Mouse (Mus musculus): ENCODE results near the gene Gm5416. TPM values are rescaled to one million over a fixed set of nuclear protein-coding genes. Genes with fewer than 3 reads are reported as not detected.
"Not testable (repeated sequence)": the region's sequence is repeated elsewhere in the genome, so short reads cannot be mapped to it uniquely, and the experiment has no call there.

Gm5416 gene
- polyA plus RNA-seq (2015; fragmentation: Nextera tagmentation; extraction: Ambion mirVana): not detected in 2 replicates

DNA sequence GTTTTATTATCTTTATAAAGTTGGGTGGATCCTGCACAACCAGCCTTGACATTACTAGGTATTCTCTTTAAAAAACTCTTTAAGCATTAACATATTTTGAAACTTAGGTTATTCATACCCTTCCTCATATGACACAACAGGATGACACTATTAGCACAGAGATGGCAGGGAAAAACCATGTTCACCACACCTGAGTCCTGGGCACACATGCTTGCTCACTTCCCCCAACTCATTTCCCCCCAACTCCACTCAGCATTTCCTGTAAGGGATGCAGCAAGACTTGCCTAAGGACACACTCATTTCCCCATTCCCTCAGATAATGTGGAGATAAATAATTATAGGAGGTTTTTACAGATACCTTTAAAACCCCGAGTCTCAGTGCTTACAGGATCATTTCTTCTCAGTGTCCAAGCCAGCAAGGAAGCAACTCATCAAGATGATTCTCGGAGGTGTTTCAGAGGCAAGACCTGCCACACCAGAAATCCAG is at the start of gene Gm5416:
TSS of gene Gm5416 (plus strand) at position 437 of the 487 bp plus-strand sequence.
- H3K9me3 ChIP-seq (replicated peaks): no peaks in the 10 kb centered on the region
- no peaks in the 10 kb centered on the region for H3K4me1 ChIP-seq
- no peak within 1 kb of the TSS for H3K4me3 ChIP-seq (replicated peaks)
- H3K9ac ChIP-seq (replicated peaks): no peak within 1 kb of the TSS
- H3K4me2 ChIP-seq: no peak within 1 kb of the TSS
- no peaks in the 10 kb centered on the region for H3K36me3 ChIP-seq
- no peaks in the 10 kb centered on the region for H3K27me3 ChIP-seq (replicated peaks)
- 82% methylated on average over 2 of the region's 2 CpGs for WGBS
- no peak for ATAC-seq (ENCODE audit: low FRiP score)
- H3K27ac ChIP-seq (replicated peaks): no peak within 1 kb of the TSS

DNA sequence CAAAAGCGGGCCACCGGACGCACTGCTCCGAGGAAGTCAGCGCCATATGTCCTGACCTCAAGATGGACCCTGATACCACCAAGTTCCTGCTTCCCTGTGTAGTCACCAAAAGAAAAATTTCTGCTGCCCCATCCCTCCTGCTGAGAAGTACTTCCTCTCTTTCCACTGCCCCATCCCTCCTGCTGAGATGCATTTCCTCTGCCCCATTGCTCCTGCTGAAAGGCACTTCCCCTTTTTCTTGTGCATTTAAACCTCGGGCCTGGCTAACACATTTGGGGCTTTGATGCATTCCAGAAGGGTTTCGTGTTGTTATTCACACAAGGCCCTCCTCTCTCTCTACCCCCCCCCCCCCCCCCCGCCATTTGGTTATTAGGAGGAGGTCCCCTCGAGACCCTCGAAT is 42.4 kb upstream of the Gm5416 start:
- H3K27ac ChIP-seq (replicated peaks); H3K27me3 ChIP-seq (replicated peaks); H3K36me3 ChIP-seq; H3K4me2 ChIP-seq; H3K9me3 ChIP-seq (replicated peaks); ATAC-seq (ENCODE audit: low FRiP score); H3K4me1 ChIP-seq; H3K9ac ChIP-seq (replicated peaks); H3K4me3 ChIP-seq (replicated peaks): not testable (repeated sequence)
- WGBS: 84% methylated on average over 9 of the region's 10 CpGs

DNA sequence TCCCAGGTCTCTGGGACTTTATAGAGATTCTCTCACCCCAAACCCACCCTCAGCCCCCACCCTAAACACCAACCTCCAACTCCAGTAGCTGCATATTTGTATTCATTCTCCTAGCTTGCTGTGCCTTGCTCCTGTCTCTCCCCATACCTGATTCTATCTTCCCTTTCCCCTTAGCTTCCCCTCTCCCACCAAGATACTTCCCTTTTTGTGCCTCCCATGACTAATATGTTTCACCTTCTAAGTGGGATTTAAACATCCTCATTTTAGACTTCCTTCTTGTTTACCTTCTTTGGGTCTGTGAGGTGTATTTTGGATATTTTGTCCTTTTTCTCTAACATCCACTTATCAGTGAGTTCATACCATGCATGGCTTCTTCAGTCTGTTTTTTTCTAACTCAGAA is 34.1 kb upstream of the Gm5416 start:
- no peak for ATAC-seq (ENCODE audit: low FRiP score)

DNA sequence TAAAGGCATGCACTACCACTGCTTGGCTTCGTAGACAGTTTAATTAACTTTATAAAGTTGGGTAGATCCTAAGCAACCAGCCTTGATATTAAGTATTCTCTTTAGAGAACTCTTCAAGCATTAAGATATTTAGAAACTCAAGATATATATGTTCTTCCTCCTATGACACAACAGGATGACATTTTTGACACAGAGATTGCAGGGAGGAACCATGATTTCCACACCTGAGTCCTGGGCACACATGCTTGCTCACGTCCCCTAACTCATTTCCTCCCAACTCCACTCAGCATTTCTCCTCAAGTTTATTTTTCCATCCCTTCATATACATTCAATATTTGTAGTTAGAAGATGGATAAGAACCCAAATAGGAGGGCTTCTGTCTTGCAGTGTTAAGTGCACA is 30.3 kb upstream of the Gm5416 start:
- Histone ChIP-seq H3K4me3 (replicated peaks) (no peak overlapping the region), H3K27ac (replicated peaks) (no peak overlapping the region), H3K9ac (replicated peaks) (no peak overlapping the region), H3K27me3 (replicated peaks) (no peaks in the 10 kb centered on the region), H3K9me3 (replicated peaks) (no peaks in the 10 kb centered on the region), H3K4me2 (no peak overlapping the region), H3K36me3 (no peaks in the 10 kb centered on the region), H3K4me1 (no peaks in the 10 kb centered on the region)
- ATAC-seq (ENCODE audit: low FRiP score): no peak
- WGBS: 85% methylated on average over 2 of the region's 2 CpGs

More for the DNA sequence above, 34.1 kb upstream of the Gm5416 start:
- Histone ChIP-seq H3K4me1 (no peaks in the 10 kb centered on the region), H3K9ac (replicated peaks) (no peak overlapping the region), H3K27me3 (replicated peaks) (no peaks in the 10 kb centered on the region), H3K27ac (replicated peaks) (no peak overlapping the region), H3K36me3 (no peaks in the 10 kb centered on the region), H3K4me3 (replicated peaks) (no peak overlapping the region), H3K4me2 (no peak overlapping the region), H3K9me3 (replicated peaks) (no peaks in the 10 kb centered on the region)

DNA sequence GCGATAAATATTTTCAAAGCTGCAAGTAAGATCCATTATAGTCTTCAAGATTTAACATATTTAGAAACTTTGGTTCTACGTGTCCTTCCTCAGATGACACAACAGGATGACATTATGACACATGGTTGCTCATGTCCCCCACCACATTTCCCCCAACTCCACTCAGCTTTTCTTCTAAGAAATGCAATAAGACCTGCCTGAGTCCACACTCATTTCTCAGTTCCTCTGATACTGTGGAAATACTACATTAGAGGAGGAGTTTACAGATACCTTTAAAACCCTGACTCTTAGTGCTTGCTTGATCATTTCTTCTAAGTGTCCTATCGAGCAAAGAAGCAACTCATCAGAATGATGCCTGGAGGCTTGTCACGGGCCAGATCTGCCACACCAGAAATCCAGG is 26.3 kb upstream of the Gm5416 start, which contains the start of gene Gm5483:
TSS of gene Gm5483 (plus strand) at position 301 of the 400 bp plus-strand sequence.
- not testable (repeated sequence) for ATAC-seq (ENCODE audit: low FRiP score); H3K4me2 ChIP-seq; H3K27me3 ChIP-seq (replicated peaks); H3K4me3 ChIP-seq (replicated peaks); H3K27ac ChIP-seq (replicated peaks); H3K4me1 ChIP-seq; H3K36me3 ChIP-seq; H3K9me3 ChIP-seq (replicated peaks); H3K9ac ChIP-seq (replicated peaks)
- WGBS: 84% methylated on average over 4 of the region's 4 CpGs

DNA sequence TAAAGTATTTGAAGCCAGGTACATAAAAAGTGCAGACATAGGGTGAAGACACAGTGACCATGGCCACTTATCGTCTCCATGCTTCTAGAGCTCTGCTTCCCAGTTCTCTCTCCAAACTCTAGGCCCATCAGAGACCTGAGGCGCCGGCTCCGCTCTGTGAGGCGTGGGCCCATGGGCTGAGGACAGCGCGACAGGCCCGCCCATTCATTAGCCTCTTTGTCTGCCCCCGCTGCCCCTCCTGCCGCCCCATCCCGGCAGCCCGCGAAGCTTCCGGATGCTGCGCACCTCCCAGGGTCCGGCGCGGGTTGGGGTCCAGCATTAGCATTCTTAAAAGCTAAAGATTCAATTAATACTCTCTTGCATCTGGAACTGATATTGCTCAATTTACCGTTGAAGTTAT is 11.0 kb upstream of the Gm5416 start:
- Histone ChIP-seq H3K4me2 (peak overlapping the region; percentile 43), H3K27ac (replicated peaks) (no peak overlapping the region), H3K4me3 (replicated peaks) (no peak overlapping the region), H3K36me3 (no peaks in the 10 kb centered on the region), H3K27me3 (replicated peaks) (no peaks in the 10 kb centered on the region), H3K9ac (replicated peaks) (no peak overlapping the region), H3K4me1 (peaks cover 2% of the 10 kb centered on the region; the same call in 1 of the 2 replicates), H3K9me3 (replicated peaks) (no peaks in the 10 kb centered on the region)
- ATAC-seq (ENCODE audit: low FRiP score): no peak
- 42% methylated on average over 19 of the region's 19 CpGs for WGBS

DNA sequence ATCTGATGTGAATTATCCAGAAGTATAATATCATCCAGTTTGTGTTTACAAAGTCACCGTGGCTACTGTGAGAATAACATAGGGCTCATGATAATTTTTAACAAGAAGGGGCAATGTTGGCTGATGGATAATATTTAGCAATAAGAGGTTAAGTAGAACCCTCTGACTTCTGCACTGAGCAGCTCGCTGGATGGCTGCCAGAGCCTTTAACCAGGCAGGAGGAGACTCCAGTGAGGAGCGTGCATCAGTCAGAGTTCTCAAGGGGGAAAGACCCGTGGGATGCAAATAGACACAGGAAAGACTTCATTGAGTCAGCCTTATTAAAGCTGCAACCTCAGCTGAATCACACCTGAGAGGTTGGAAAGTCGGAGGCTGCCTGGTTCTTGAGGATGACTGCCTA is 6.4 kb upstream of the Gm5416 start:
- no peak for ATAC-seq (ENCODE audit: low FRiP score)
- Histone ChIP-seq H3K4me2 (no peak overlapping the region), H3K4me3 (replicated peaks) (no peak overlapping the region), H3K4me1 (peaks cover 2% of the 10 kb centered on the region; the same call in 1 of the 2 replicates), H3K27me3 (replicated peaks) (no peaks in the 10 kb centered on the region), H3K36me3 (no peaks in the 10 kb centered on the region), H3K9me3 (replicated peaks) (no peaks in the 10 kb centered on the region), H3K27ac (replicated peaks) (no peak overlapping the region), H3K9ac (replicated peaks) (no peak overlapping the region)
- WGBS: 88% methylated on average over 5 of the region's 5 CpGs

DNA sequence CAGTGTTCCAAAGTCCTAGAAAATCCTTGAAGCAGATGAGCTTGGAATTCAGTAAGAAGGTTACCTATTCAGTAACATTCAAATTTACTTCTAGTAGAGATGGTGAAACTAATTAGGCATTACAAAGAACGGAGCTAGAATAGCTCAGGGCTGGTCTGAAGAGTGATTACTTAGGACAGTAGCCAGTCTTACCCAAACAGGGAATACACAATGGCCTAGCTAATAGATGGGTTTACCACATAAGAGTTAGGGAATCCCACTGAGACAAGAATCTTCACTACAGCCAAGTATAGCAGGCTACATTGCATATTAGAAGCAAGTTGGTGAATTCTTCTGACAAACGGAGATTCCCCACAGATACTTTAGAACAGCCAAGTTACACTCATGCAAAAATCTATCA is 4.5 kb upstream of the Gm5416 start:
- H3K27ac ChIP-seq (replicated peaks); H3K4me1 ChIP-seq; H3K27me3 ChIP-seq (replicated peaks); H3K4me3 ChIP-seq (replicated peaks); ATAC-seq (ENCODE audit: low FRiP score); H3K9ac ChIP-seq (replicated peaks); H3K4me2 ChIP-seq; H3K9me3 ChIP-seq (replicated peaks); H3K36me3 ChIP-seq: not testable (repeated sequence)
- WGBS: 40% methylated on average over 2 of the region's 2 CpGs

DNA sequence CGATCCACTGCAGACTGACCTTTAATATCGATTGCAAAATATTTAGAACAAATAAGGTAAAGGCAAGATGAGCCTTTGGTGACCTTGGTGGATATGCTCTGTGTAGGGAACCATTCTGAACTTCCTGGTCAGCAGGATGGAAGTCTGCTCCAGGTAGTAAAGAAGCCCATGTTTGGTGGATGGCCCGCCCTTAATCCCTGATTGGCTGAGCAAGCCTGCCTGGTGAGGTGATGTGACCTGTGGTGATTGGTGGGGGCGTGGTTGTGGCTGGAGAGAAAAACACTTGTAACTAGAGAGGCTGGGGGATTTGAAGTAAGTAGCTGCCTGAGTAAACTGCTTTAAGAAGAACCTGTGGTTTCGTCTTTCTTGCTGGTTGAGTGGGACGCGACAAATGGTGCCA is 11.0 kb downstream of the Gm5416 start, which contains the start of gene 2010005H15Rik:
TSS of gene 2010005H15Rik (plus strand) at position 301 of the 400 bp plus-strand sequence.
- not testable (repeated sequence) for H3K27me3 ChIP-seq (replicated peaks); H3K36me3 ChIP-seq; H3K4me3 ChIP-seq (replicated peaks); H3K4me1 ChIP-seq; H3K9me3 ChIP-seq (replicated peaks); H3K9ac ChIP-seq (replicated peaks); H3K27ac ChIP-seq (replicated peaks); ATAC-seq (ENCODE audit: low FRiP score); H3K4me2 ChIP-seq
- 94% methylated on average over 7 of the region's 7 CpGs for WGBS

DNA sequence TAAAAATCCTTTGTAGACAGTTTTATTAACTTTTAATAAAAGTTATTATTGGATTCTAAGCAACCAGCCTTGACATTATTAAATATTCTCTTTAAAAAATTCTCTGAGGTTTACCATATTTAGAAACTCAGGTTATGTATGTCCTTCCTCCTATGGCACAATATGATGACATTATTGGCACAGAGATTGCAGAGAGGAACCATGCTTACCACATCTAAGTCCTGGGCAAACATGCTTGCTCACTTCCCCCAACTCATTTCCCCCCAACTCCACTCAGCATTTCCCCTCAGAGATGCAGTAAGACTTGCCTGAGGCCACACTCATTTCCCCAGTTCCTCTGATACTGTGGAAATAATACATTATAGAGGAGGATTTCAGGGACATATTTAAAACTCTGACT is 50.4 kb downstream of the Gm5416 start:
- H3K36me3 ChIP-seq; H3K4me3 ChIP-seq (replicated peaks); H3K4me2 ChIP-seq; H3K27me3 ChIP-seq (replicated peaks); H3K9ac ChIP-seq (replicated peaks); H3K4me1 ChIP-seq; H3K27ac ChIP-seq (replicated peaks); ATAC-seq (ENCODE audit: low FRiP score); H3K9me3 ChIP-seq (replicated peaks): not testable (repeated sequence)

Other genes starting within 250 kb of the Gm5416 start
- gene Kpna1, start 231.7 kb upstream of the Gm5416 start, polyA plus RNA-seq (2015; fragmentation: Nextera tagmentation; extraction: Ambion mirVana): 61.3 and 65.6 TPM in 2 replicates
- gene Wdr5b, start 169.2 kb upstream of the Gm5416 start, polyA plus RNA-seq (2015; fragmentation: Nextera tagmentation; extraction: Ambion mirVana): 12.0 and 12.4 TPM in 2 replicates
- 146 and 193 TPM in 2 replicates for gene Fam162a, start 138.8 kb upstream of the Gm5416 start, polyA plus RNA-seq (2015; fragmentation: Nextera tagmentation; extraction: Ambion mirVana)
- 33.0 and 39.3 TPM in 2 replicates for gene Ccdc58, start 138.7 kb upstream of the Gm5416 start, polyA plus RNA-seq (2015; fragmentation: Nextera tagmentation; extraction: Ambion mirVana)
- not detected in 2 replicates for gene Csta1, start 79.2 kb upstream of the Gm5416 start, polyA plus RNA-seq (2015; fragmentation: Nextera tagmentation; extraction: Ambion mirVana)
- 0.72 and 1.0 TPM in 2 replicates for gene Stfa2l1, start 53.6 kb upstream of the Gm5416 start, polyA plus RNA-seq (2015; fragmentation: Nextera tagmentation; extraction: Ambion mirVana)
- gene Gm5483, start 26.2 kb upstream of the Gm5416 start, polyA plus RNA-seq (2015; fragmentation: Nextera tagmentation; extraction: Ambion mirVana): 0.44 and 1.8 TPM in 2 replicates
- not detected in 2 replicates for gene 2010005H15Rik, start 11.1 kb downstream of the Gm5416 start, polyA plus RNA-seq (2015; fragmentation: Nextera tagmentation; extraction: Ambion mirVana)
- gene Stfa1, start 66.5 kb downstream of the Gm5416 start, polyA plus RNA-seq (2015; fragmentation: Nextera tagmentation; extraction: Ambion mirVana): 1.4 and 3.5 TPM in 2 replicates
- gene BC117090, start 123.9 kb downstream of the Gm5416 start, polyA plus RNA-seq (2015; fragmentation: Nextera tagmentation; extraction: Ambion mirVana): 0.57 TPM in 1 of 2 replicates, not detected in the other
- gene BC100530, start 157.3 kb downstream of the Gm5416 start, polyA plus RNA-seq (2015; fragmentation: Nextera tagmentation; extraction: Ambion mirVana): 2.4 and 3.0 TPM in 2 replicates
- gene Stfa2, start 198.1 kb downstream of the Gm5416 start, polyA plus RNA-seq (2015; fragmentation: Nextera tagmentation; extraction: Ambion mirVana): not detected in 2 replicates
- 0.88 TPM in 1 of 2 replicates, not detected in the other for gene Stfa3, start 245.0 kb downstream of the Gm5416 start, polyA plus RNA-seq (2015; fragmentation: Nextera tagmentation; extraction: Ambion mirVana)

All from neural tube, embryonic 15.5 days (tissue).